Mouse (Mus musculus): ENCODE measurements around the gene Klhl30.

Gene Klhl30

DNA sequence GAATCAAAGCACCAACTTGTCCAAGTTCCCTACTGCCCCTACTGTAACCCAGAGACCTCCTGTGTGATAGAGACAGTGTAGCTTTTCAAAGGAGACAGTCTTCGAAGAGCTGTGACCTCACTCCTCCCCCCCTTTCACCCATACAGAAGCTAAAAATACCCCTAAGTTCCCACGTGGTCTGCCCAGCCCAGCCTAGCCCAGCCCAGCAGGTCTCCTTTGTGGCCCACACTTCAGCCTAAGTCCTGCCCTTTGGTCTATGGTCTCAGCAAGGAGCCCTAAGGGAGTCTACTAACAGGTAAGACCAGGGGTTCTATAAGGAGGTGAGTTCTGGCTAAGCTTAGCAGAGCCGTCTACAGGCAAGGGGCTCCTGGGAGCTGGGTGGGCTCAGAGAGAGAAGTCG, at the start of gene Klhl30:
Klhl30 (plus strand) TSS at position 176 of the 400 bp plus-strand sequence.
- in situ Hi-C loops (cut with MboI; ENCODE audit: low sequenced_read_pairs) = no loop called here

DNA sequence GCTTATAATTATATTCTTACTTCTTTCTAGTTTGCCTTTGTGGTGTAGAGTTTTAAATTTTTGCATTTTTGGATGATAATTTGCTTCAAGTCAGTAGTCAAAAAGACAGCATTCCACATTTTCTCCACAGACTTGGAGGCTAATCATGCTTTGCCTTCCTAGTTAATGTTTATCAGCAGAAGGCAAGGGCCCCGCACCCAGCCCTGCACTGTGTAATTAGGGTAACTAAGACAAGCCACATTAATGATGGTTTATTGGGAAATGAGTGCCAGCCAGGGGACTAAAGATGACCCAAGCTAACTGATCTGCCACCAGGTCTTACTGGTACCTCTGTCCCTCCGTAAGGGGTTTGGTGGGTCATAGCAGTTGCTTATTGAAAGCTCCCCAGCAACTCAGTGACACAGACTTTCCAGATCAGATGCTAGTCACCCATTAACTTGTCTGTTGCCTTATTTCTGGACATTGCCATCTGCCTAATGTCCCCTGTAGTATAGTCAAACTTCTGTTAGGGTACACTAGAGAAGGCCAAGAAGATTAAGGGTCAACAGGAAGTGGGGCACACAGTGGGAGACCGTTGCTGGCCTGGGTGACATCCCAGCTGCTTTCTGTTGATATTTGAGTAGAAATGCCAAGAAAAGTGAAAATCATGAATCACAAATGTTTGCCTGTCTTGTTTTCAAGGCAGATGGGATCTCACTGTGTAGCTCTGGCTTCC, 49.5 kb upstream of the Klhl30 start:
- in situ Hi-C loops (cut with MboI; ENCODE audit: low sequenced_read_pairs) = no loop called here

DNA sequence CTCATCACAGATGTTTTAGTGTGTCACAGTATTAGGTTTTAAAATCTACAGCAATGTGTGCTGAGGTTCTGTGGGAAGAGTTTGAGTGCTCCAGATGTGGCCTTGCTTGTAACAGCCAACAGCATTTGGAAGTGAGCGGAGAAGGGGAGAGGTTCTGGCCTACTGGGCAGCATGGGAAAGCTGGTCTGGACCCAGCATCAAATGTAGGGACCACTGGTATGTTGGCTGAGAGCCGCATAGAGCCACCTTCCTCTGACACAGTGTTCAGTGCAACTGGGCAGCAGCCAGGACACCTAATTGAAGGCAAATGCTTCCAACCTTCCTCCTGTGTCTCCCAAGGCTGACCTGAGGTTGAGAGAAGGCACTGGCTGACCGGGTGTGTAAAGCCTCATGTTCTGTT, 48.8 kb upstream of the Klhl30 start:
- in situ Hi-C loops (cut with MboI; ENCODE audit: low sequenced_read_pairs) = no loop called here

DNA sequence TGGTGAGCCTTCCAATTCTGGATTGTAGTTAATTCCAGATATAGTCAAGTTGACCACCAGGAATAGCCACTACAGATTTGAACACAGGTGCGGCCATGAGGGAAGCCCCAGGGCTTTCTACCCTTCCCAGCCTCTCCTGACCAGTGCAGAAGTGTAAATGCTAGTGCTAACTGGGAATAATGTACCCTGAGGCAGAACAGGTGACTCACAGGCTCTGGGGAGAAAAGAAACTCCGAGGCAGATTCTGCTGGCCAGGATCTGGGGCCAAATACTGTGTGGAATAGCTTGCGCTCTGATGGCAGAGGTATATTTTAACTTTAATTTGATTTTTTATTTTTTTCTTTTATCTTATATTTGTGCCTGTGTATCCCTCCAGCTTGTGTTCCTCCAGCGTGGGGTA, 46.2 kb upstream of the Klhl30 start:
- in situ Hi-C loops (cut with MboI; ENCODE audit: low sequenced_read_pairs) = no loop called here

DNA sequence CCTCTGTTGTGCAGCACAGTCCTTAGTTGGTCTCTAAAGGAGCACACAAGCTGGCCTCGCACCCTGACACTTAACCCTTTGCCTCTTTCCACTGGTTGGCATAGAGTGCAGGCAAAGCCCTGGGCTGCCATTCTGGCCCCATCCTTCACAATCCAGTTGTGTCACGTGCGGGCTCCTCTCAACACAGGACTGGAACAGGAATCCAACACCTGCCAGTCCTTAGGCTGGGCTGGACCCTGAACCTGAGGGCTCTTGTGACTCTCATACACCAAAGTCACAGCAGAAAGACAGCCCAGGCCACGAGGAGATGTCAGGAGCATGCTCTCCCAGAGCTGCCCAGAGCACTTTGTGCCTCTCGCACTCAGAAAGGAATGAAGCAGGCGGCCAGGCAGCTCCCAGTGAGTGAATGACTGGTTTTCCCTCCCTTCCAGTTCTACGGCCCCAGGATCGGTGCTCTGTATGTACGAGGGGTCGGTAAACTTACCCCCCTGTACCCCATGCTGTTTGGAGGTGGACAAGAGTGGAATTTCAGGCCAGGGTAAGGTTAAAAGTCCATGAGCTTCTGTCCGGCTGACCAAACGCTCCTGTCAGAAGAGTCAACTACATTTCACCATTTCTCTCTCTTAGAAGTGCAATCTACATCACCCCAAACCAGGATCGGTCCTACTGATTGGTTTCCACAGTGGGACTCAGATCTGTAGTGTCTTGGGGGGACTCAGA, 41.3 kb upstream of the Klhl30 start:
- in situ Hi-C loops (cut with MboI; ENCODE audit: low sequenced_read_pairs) = no loop called here

DNA sequence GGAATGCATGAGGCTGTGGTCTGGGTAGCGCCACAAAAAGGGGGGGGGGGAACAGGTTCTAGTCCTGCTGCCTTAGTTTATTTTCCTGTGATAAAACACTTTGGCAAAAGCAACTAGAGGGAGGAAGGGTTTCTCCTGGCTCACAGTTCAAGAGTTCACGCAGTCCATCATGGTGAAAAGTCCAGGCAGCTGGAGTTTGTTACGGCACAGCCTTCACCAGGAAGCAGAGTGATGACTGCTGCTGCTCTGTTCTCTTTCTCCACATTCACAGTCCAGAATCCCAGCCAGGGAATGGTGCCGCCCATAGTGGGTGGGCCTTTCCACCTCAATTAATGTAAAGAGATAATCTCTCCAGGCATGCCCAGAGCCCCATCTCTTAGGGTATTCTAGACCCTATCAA, 38.5 kb upstream of the Klhl30 start:
- in situ Hi-C loops (cut with MboI; ENCODE audit: low sequenced_read_pairs) = no loop called here

DNA sequence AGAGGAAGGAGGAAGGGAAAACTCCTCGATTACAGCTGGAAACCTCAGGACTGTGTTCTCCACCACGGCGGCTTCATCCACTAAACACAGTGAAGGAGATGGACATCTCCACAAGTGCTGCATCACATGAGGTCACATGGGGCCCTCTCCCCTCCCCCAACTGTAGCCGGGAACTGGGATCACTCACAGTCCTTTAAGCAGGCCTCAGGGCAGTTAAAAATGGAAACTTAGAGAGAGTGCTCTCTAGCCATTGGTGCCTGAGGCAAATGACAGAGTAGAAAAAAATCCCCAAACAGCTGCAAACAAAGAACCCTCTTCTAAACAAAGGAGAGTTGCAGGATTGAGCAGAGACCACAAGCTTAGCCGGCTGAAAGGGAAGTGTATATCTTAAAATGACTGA, 37.6 kb upstream of the Klhl30 start:
- in situ Hi-C loops (cut with MboI; ENCODE audit: low sequenced_read_pairs) = no loop called here

DNA sequence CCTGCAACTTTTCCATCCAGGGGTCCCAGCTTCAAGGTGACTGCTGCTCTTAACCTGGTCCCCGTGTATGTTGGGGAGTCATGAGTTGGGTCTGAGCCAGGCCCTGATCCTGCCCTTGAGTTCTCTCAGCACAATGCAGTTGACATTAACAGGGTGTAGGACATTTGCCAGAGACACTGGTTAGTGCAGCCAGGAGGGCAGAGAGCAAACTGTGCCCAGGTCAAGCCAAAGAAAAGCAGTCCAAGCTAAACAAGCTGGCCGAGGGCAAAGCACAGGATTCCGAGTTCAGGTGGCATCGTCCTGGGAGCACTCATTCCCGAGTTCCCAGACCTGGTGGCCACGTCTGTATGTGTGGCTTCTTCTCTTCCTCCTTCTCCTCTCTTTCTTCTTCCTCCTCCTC, 33.2 kb upstream of the Klhl30 start:
- in situ Hi-C loops (cut with MboI; ENCODE audit: low sequenced_read_pairs) = no loop called here

DNA sequence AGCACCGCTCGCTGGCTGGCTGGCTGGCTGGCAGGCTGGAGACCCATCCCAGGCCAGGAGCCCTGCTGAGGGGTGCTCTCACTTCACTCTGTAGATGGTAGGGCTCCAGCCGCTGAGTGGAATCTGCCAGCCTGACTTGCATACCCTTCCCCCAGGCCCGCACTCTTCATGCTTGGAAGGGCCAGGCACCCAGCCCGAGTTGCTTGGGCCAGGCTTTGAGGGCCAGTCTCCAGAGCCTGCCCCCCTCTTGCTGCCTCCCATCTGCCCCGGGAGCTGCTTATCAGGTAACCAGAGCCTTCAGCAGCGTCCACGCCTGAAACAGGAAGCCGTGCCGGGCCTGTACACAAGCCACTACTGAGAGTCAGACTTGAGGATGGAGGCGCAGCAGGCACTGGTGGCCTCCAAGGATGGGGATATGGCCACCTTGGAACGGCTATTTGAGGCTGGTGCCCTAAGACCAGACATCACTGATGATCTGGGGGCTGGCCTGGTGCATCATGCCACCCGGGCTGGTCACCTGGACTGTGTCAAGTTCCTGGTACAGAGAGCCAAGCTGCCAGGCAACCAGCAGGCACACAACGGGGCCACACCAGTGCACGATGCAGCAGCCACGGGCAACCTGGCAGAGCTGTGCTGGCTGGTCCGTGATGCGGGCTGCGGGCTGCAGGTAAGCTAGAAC, 28.9 kb upstream of the Klhl30 start, which contains the start of gene Espnl:
Espnl (plus strand) TSS at position 316 of the 679 bp plus-strand sequence.
- in situ Hi-C loops (cut with MboI; ENCODE audit: low sequenced_read_pairs) = no loop called here

DNA sequence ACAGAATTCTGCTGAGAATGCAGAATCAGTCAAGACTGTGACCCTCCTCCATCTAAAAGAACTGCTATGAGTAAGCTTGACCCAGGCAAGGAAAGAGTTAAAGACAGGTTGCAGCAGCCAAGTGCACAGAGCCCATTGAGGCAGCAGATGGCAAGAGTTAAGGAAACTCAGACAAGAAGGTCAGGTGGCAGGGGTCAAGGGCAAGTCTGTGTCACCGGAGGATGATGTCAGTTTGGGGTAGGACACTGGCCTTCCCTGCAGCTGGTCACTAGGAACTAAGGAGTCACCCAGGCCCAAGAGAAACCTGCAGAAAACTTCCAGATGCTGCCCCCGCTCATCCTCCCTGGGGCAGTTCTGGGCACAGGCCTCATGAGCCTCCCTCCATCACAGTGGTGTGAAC, 26.2 kb upstream of the Klhl30 start:
- in situ Hi-C loops (cut with MboI; ENCODE audit: low sequenced_read_pairs) = no loop called here

DNA sequence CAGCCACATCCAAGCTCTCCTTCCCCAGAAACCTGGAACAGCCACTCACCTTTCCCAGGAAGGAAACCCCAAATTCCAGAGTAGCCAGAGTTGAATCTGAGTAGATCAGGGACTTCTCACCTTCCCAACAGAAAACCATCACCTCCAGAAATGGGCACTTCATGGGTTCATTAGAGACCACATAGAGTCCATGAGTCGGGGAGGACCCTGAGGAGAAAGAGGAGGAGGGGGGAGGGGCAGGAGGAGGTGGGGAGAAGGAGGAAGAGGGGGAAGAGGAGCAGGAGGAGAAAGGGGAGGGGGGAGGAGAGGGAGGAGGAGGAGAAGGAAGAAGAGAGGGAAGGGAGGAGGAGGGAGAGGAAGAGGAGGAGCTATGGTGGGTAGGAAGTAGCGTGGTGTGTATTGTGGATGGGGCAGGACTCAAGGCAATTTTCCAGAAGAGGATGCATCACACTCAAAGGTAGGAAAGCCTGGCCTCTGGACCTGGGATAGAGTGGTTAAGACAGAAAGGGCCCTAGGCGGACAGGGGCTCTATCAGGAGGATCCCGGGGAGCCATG, 25.3 kb upstream of the Klhl30 start:
- in situ Hi-C loops (cut with MboI; ENCODE audit: low sequenced_read_pairs) = no loop called here

DNA sequence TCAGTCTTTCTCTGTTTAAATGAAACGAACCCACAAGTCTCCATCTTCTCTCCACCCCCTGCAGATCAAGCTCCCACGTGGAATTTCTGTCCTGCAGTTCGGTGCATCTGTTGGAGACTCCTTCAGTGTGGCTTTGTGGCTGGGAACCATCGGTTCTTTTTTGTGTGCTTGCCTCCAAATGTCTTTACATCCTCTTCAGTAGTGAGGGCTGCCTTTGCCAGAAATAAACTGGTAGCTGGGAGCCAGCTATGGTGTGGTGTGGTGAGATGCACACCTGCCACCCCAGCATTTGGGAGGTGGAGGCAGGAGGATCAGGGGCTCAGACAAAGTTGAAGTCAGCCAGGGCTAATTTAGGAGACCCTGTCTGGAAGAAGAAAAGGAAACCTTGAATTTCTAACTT, 18.7 kb upstream of the Klhl30 start:
- in situ Hi-C loops (cut with MboI; ENCODE audit: low sequenced_read_pairs) = no loop called here

DNA sequence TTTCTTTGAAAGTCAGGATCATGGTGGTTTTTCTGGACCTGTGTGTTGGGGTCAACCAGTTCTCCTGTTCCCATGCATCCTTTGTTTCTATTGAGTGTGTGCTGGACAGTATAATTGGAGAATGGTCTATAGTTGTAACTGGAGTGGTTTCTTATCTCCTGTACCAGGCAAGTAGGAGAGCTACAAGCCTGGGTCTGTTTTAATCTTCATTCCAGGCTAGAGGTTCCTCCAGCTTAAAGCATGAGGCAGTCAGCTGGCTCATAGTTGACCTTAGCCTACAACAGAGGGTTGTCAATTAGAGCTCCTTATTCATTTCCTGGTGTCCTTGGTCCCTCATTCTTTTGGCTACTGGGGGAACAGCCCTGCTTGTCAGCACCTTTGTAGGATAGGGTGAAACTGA, 17.2 kb upstream of the Klhl30 start:
- in situ Hi-C loops (cut with MboI; ENCODE audit: low sequenced_read_pairs) = no loop called here

DNA sequence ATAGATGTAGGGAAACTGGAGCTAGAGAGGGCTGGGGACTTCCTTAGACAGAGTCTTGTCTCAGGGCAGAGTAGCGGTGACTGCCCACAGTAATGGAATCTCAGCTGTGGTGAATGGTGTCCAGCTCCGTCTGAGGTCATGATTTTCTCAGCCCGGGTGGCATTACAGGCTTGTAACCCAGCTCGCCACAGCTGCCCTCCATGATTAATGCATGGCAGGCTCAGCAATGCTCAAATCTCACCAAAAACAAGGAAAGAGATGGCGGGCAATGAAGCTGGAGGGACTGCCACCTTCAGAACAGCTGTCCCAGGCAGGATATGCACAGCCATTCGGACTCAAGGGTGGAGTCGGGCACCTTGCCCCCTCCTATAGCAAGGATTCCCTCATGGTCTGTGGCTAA, 13.5 kb upstream of the Klhl30 start:
- in situ Hi-C loops (cut with MboI; ENCODE audit: low sequenced_read_pairs) = no loop called here

DNA sequence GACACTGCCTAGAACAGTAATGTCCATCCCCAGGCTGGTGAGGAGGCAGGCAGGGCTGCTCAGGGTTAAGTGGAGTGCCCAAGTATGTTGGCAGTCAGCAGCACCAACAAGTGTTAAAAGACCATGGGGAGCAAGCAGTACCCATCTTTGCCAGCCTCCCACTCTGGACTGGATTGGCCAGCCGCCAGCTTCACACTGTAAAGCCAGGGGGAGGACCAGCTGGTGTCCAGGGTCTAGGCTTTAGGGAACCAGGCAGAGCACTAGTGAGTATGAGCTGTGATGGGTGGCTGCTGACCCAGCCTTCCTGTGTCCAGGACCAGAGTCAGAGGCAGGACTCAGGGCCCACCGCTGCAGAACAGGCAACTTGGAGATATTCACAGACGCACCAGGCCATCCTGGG, 6.8 kb upstream of the Klhl30 start:
- in situ Hi-C loops (cut with MboI; ENCODE audit: low sequenced_read_pairs) = no loop called here

DNA sequence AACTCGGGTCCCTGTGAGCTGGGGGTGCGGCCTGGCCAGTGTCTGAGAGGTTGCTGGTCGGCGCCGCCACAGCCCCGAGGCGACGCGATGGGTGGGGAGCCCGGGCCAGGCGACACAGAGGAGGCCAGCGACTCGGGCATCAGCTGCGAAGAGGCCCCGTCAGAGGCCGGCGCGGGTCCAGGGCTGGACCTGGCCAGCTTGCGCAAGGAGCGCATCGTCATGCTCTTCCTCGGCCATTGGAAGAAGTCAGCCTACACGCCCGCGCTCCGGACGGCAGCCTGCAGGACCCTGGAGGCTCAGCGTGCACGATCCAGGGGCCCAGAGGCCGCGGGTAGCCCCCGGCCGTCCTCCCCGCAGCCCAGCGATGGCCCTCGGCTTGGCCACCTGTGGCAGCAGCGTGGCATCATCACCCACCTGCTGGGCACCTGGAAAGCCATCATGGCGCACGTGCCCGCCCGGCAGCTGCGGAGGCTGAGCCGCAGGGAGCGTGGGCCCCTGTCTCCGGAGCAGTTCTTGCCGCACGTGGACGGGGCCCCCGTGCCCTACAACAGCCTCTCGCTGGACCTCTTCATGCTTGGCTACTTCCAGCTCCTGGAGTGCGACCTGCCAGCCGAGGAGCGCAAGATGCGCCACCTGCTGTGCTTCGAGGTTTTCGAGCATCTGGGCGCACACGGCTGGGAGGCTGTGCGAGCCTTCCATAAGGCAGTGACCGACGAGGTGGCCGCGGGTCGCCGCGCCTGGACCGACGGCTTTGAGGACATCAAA, 5.7 kb upstream of the Klhl30 start:
- in situ Hi-C loops (cut with MboI; ENCODE audit: low sequenced_read_pairs) = no loop called here

DNA sequence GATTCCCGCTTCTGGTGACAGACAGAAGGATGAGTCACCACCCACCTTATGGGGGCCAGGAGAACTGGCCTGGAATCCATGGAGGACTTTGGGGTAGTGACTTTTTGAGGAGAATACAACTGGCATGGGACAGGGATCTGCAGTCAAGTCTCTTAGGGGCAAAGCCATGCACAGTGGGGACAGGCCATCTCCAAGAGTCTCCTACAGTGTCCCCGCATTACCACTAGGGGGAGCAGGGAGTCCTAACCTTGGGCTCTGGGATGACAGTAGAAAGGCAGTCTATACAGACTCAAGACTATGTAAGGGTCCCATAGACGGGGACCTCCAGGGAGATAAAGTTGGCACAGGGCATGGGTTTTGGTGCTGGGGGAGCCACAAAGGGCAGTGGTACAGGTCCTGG, 3.9 kb upstream of the Klhl30 start:
- in situ Hi-C loops (cut with MboI; ENCODE audit: low sequenced_read_pairs) = no loop called here

DNA sequence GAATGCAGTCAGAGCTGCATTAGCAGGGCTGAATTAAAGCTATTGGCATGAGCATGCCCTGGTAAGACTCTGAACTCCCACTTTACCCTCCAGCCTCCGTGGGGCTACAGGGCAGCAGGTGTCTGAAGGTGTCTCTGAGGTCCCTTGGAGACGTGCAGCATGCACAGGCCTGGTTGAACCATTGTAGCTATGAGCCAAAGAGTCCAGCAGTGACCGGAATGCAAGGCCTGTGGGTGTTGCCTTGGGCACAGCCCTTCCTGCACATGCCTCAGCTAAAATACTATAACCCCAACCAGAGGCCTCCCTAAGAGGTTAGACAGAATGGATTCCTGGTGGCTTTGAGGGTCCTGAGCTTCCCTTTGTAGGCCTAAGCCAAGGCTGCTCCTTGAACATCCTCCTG, 433 bp downstream of the Klhl30 start:
- in situ Hi-C loops (cut with MboI; ENCODE audit: low sequenced_read_pairs) = no loop called here

DNA sequence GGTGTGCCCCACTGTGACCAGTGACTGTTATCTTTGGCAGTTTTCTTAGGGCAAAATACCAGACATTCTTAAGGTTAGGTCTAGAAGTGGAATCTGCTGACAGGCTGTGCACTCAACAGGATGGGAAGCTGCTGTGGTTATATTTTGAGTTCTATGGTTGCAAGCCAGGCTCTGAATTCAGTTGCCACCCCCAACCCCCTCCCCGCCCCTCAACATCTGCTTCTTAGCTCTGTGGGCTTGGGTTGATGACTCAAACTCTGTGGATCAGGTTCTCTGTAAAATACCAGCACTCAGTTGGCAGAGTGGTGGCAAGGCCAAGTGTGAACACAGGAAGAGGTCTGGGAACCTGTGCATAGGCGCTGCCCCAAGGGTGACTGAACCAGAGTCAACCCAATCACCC, 1.5 kb downstream of the Klhl30 start:
- in situ Hi-C loops (cut with MboI; ENCODE audit: low sequenced_read_pairs) = no loop called here

DNA sequence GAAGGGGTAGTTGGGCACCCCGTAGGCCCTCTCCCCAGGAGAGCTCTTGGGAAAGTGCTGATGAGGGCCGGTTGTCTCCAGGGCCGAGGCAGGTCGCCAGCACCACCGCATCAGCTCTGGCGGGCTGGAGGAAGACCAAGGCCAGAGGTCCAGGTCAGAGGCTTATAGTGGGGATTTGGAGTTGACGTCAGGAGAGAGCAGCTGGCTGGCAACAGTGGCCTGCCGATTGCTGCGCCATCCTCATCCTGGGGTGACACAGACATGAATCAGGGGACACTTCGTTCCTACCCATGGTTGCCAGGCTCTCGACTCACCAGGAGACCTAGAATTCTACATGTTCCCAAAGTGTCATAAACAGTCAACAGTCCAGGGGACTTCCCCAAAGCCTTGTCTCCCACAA, 5.3 kb downstream of the Klhl30 start:
- in situ Hi-C loops (cut with MboI; ENCODE audit: low sequenced_read_pairs) = no loop called here

DNA sequence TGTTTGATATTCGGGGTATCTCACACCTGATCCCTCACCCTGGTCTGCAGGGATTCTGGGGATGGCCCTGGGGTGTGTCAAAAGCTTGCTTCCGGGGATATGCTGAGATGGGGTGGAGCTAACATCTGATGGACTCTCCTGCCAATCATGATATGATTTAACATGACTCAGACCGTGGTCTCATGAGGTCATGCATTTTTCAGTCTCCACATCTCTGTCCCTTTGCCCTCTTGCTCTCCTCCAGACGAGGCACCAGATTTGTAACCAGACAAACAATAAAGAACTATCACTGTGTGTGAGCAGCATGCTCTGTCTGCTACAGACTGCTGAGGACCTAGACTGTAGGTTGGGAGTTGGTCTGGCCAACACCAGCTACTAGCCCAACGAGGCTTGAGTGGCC, 11.3 kb downstream of the Klhl30 start:
- in situ Hi-C loops (cut with MboI; ENCODE audit: low sequenced_read_pairs) = no loop called here
